Mouse (Mus musculus) telencephalon, adult 2 months (tissue): ENCODE data around the gene Pgp.

Experiments used
- DNase-seq: peaks from one replicate; pipeline ENCODE4 v3.0.0-alpha.2; 2011; ENCODE audit warnings: low read depth, low spot score

Gene Pgp

GRCm38 (mm10) chr17:24483495-24483894 is 13.3 kb downstream of the Pgp start:
- DNase-seq: no peak

- DNase-seq: no peak
Observed at GRCm38 (mm10) chr17:24485090-24485860, 15.1 kb downstream of the Pgp start.

GRCm38 (mm10) chr17:24488186-24488661 is 18.0 kb downstream of the Pgp start, which contains the start of gene Caskin1:
Caskin1 (plus strand) TSS chr17:24488601.
- peak; percentile 79 for DNase-seq

- DNase-seq: no peak
Observed at GRCm38 (mm10) chr17:24488662-24489264, 18.6 kb downstream of the Pgp start.

GRCm38 (mm10) chr17:24489265-24490030 is 19.3 kb downstream of the Pgp start:
- DNase-seq: no peak

- DNase-seq: no peak
Observed at GRCm38 (mm10) chr17:24490399-24490798, 20.2 kb downstream of the Pgp start.

GRCm38 (mm10) chr17:24494627-24495335 is 24.6 kb downstream of the Pgp start:
- DNase-seq: no peak

GRCm38 (mm10) chr17:24495443-24495842 is 25.3 kb downstream of the Pgp start:
- peak; percentile 76 for DNase-seq

- DNase-seq: no peak
Observed at GRCm38 (mm10) chr17:24496026-24496425, 25.8 kb downstream of the Pgp start.

GRCm38 (mm10) chr17:24502208-24502607 is 32.0 kb downstream of the Pgp start:
- no peak for DNase-seq

- no peak for DNase-seq
Observed at GRCm38 (mm10) chr17:24504085-24504484, 33.9 kb downstream of the Pgp start.

GRCm38 (mm10) chr17:24505286-24505955 is 35.2 kb downstream of the Pgp start:
- no peak for DNase-seq

- DNase-seq: peak; percentile 74
Observed at GRCm38 (mm10) chr17:24506332-24507070, 36.3 kb downstream of the Pgp start.

GRCm38 (mm10) chr17:24507129-24507664 is 37.0 kb downstream of the Pgp start:
- no peak for DNase-seq

- no peak for DNase-seq
Observed at GRCm38 (mm10) chr17:24507806-24508460, 37.7 kb downstream of the Pgp start.

GRCm38 (mm10) chr17:24513609-24514008 is 43.4 kb downstream of the Pgp start:
- DNase-seq: no peak

GRCm38 (mm10) chr17:24514270-24515257 is 44.4 kb downstream of the Pgp start:
- DNase-seq: no peak

GRCm38 (mm10) chr17:24520450-24520849 is 50.3 kb downstream of the Pgp start:
- no peak for DNase-seq
